Mouse (Mus musculus): ENCODE measurements around the gene Tead1. TPM values are rescaled to one million over a fixed set of nuclear protein-coding genes. Genes with fewer than 3 reads are reported as not detected.
"Not testable (repeated sequence)": the region's sequence is repeated elsewhere in the genome, so short reads cannot be mapped to it uniquely, and the experiment has no call there.

The Tead1 gene
- polyA plus RNA-seq, 1 experiment from 2014 or later = 18.1 TPM

DNA sequence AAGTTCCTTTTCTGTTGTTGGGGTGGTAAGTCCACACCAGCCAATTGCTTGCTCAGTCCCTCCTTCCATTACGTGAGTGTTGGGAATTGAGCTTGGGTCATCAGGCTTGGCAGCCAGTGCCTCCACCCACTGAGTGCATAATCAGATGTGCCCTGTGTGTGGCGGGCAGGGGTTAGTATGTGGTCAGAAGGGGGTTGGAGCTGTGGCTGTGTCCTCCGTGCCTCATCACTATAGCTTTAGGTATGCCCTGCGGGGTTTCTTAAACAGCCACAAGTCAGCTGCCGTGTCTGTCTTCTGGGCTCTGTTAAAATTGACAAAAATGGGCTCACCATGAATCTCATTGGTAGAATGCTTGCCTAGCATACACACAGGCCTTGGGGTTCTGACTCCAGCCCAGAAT lies 227.7 kb downstream of the Tead1 start:
- Histone ChIP-seq H3K27ac (no peak overlapping the region), H3K4me3 (no peak overlapping the region), H3K4me1 (0 out of 2 replicates have a peak, but pooled peaks cover 4% of the 10 kb centered on the region), H3K27me3 (ENCODE audit: poor library complexity, severe bottlenecking) (no peaks in the 10 kb centered on the region), H3K9me3 (no peaks in the 10 kb centered on the region), H3K36me3 (replicated peaks) (peaks cover 30% of the 10 kb centered on the region)
- WGBS = 88% methylated on average over 5 of the region's 5 CpGs
- DNase-seq (ENCODE audit: extremely low spot score, low spot score) = no peak

DNA sequence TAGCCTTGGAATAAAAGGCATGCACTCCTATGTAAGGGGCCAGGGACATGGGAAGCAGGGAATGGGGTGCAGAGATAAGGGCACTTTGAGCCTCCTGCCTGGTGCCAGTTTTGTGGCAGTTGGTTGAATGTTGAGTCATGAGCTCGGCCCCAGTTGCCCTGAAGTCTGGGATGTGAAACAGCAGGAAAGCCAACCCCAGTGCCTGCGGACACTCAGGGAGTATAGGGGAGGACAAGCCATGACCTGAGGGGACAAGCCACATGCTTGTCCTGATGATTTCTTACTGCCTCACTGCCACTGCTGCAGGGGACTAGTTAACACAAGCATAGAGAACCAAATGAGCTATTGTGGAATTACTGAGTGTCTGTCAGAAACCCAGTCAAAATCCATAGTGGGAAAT lies 228.3 kb downstream of the Tead1 start:
- H3K27me3 ChIP-seq (ENCODE audit: poor library complexity, severe bottlenecking) = no peaks in the 10 kb centered on the region
- H3K9me3 ChIP-seq = no peaks in the 10 kb centered on the region
- 0 out of 2 replicates have a peak, but pooled peaks cover 4% of the 10 kb centered on the region for H3K4me1 ChIP-seq
- H3K27ac ChIP-seq = no peak overlapping the region
- no peak for DNase-seq (ENCODE audit: extremely low spot score, low spot score)
- WGBS = 77% methylated on average over 2 of the region's 2 CpGs
- peaks cover 24% of the 10 kb centered on the region for H3K36me3 ChIP-seq (replicated peaks)
- H3K4me3 ChIP-seq = no peak overlapping the region

DNA sequence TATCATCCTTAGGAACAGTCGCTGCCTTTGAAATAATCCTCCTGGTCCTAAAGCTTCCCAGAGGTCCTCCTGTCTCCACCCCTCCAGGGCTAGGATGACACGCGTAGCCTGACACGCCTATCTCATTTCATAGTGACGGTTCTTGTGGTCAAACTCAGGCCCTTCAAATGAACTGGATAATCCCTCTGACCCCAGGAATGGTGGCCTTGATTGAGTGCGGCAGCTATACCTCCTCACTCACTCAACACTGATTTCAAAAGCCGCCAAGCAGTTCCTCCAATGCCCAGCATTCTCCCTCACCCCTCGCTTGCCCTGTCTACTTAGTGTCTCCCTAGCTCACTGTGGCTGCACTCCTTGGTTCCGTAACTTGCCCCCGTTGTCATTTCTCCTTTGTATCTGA lies 230.0 kb downstream of the Tead1 start:
- H3K4me3 ChIP-seq = no peak overlapping the region
- H3K9me3 ChIP-seq = no peaks in the 10 kb centered on the region
- no peak overlapping the region for H3K27ac ChIP-seq
- no peaks in the 10 kb centered on the region for H3K27me3 ChIP-seq (ENCODE audit: poor library complexity, severe bottlenecking)
- peaks cover 7% of the 10 kb centered on the region for H3K36me3 ChIP-seq (replicated peaks)
- H3K4me1 ChIP-seq = 0 out of 2 replicates have a peak, but pooled peaks cover 4% of the 10 kb centered on the region
- DNase-seq (ENCODE audit: extremely low spot score, low spot score) = no peak
- WGBS = 91% methylated on average over 10 of the region's 10 CpGs

DNA sequence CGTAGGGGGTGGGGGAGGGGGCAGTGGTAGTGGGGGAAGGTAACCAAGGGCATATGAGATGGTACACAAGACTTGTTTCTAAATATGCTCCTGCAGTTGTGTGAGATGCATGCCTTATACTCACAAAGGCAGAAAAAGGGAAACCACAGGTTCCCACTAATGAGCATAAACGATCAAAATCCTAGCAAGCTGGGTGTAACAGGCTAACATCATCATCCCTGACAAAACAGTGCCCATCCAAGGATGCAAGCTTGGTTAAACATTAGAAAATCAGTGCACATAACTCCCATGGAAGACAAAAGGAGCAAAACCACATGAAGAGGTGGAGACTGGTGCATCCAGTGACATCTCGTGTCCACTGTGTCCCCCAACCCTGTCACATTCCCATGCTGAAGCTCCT lies 233.9 kb downstream of the Tead1 start:
- no peak overlapping the region for H3K4me3 ChIP-seq
- DNase-seq (ENCODE audit: extremely low spot score, low spot score) = no peak
- H3K36me3 ChIP-seq (replicated peaks) = no peaks in the 10 kb centered on the region
- H3K27me3 ChIP-seq (ENCODE audit: poor library complexity, severe bottlenecking) = no peaks in the 10 kb centered on the region
- no peaks in the 10 kb centered on the region for H3K9me3 ChIP-seq
- no peak overlapping the region for H3K27ac ChIP-seq
- WGBS = 86% methylated on average over 3 of the region's 3 CpGs
- H3K4me1 ChIP-seq = peaks cover 26% of the 10 kb centered on the region

DNA sequence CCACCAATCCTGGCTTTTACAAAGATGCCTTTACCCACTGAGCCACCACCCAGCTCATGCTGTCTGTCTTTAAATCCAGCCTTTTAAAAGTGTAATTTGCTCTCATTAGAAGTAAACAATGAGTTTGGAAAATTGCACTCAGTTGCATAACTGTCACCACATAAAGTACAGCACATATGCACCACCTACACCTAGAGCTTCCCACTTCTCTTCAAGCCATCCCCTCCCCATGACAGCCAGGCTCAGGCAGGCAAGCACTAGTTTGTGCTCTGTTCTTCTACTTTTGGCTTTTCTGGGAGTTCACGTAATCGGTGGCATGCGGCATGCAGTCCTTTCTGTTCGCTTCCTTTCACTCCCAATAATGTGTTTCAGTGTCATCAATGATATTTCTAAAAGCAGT lies 236.5 kb downstream of the Tead1 start:
- Histone ChIP-seq H3K27me3 (ENCODE audit: poor library complexity, severe bottlenecking) (0 out of 2 replicates have a peak, but pooled peaks cover 5% of the 10 kb centered on the region), H3K27ac (no peak overlapping the region), H3K4me1 (peaks cover 32% of the 10 kb centered on the region), H3K36me3 (replicated peaks) (no peaks in the 10 kb centered on the region), H3K9me3 (no peaks in the 10 kb centered on the region), H3K4me3 (no peak overlapping the region)
- no peak for DNase-seq (ENCODE audit: extremely low spot score, low spot score)
- WGBS = 94% methylated on average over 4 of the region's 4 CpGs

DNA sequence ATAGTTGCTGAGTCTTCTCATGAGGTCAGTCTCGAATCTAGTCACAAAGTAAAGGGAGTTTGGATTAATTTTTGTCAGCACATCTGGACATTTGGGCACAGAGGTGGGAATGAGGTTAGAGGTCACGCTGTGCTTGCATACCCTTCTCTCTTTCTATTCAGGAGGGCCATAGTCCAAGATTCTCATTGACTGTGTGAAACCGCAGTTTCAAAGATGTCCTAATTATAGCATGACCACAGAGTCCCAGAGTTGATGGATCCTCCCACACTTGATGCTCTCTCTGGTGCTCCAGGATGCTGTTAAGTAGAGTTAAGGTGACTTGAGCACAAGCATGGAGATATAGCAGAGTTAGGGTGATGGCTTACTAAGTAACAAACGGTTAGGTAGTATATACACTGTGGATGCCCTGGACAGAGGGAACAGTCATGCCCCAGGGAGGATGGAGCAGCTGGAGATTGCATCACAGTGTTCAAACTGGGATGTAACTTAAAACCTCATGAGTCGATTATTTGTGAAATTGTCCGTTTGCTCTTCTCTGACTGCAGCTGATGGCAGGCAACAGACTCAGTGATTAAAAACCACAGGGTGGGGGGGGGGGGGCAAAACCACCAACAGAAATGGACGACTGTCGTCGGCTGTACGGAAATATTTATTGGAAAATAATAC lies 238.6 kb downstream of the Tead1 start:
- WGBS = 76% methylated on average over 10 of the region's 10 CpGs

DNA sequence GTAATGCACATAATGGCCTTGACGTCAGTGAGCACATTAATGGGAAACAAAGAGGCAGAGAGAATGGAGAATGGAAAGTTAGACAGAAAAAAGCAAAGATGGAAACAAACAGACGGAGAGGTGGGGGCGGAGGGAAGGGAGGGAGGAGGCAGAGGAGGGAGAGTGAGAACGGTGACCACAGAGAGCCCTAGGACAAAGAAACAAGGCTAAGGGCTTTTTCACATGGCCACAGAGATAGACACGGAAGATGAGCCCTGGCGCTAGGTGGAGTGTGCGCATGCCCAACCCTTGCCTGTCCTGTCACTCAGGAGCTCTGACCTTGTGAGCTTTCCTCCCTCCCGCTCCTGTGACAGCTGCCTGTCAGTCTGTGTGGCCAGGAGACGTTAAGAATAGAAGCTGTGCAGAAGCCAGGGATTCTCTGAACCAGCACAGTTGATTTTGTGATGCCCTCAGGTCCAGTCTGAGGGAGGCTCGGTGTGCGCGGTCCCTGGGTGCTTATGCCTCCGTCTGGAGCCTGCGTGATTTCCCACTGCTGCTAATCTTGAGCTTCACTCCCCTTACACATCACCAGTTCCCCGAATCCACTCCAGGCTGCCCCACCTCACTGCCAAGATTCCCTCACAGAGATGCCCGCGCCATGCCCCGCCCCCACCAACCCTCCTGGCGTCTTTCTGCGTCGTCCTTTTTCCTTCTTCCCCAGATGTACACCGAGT lies 239.3 kb downstream of the Tead1 start:
- no peak for DNase-seq (ENCODE audit: extremely low spot score, low spot score)
- WGBS = 67% methylated on average over 22 of the region's 22 CpGs
- peaks cover 13% of the 10 kb centered on the region for H3K27me3 ChIP-seq (ENCODE audit: poor library complexity, severe bottlenecking)
- no peak overlapping the region for H3K4me3 ChIP-seq
- no peaks in the 10 kb centered on the region for H3K36me3 ChIP-seq (replicated peaks)
- peak overlapping the region; percentile 53; the same call in 1 of the 2 replicates for H3K27ac ChIP-seq
- H3K4me1 ChIP-seq = peaks cover 46% of the 10 kb centered on the region
- H3K9me3 ChIP-seq = no peaks in the 10 kb centered on the region

More for the DNA sequence above, 238.6 kb downstream of the Tead1 start:
- DNase-seq (ENCODE audit: extremely low spot score, low spot score) = no peak
- Histone ChIP-seq H3K4me1 (peaks cover 39% of the 10 kb centered on the region), H3K27me3 (ENCODE audit: poor library complexity, severe bottlenecking) (peaks cover 13% of the 10 kb centered on the region), H3K27ac (no peak overlapping the region), H3K36me3 (replicated peaks) (no peaks in the 10 kb centered on the region), H3K9me3 (no peaks in the 10 kb centered on the region), H3K4me3 (no peak overlapping the region)

DNA sequence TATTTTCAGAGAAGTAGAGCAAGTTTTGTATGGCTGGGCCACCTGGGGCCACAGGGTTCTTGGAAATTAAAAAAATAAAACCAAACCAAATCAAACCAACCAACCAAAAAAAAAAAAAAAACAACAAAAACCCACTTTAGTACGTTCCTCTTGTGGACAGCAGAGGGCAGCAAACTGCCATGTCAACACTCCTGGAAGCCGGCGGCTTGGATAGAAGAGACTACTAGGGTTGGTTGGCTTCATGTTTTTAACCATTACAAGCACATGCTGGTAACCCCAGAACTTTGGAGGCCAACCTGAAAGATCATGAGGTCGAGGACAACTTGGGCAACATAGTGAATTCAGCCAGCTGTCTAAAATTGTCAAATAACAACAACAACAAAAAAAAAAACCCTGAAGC lies 240.7 kb downstream of the Tead1 start:
- Histone ChIP-seq H3K36me3 (replicated peaks) (no peaks in the 10 kb centered on the region), H3K9me3 (no peaks in the 10 kb centered on the region), H3K4me3 (no peak overlapping the region), H3K27ac (no peak overlapping the region), H3K27me3 (ENCODE audit: poor library complexity, severe bottlenecking) (peaks cover 27% of the 10 kb centered on the region), H3K4me1 (peaks cover 60% of the 10 kb centered on the region)
- peak; percentile 62 for DNase-seq (ENCODE audit: extremely low spot score, low spot score)
- WGBS = 5% methylated on average over 4 of the region's 4 CpGs

DNA sequence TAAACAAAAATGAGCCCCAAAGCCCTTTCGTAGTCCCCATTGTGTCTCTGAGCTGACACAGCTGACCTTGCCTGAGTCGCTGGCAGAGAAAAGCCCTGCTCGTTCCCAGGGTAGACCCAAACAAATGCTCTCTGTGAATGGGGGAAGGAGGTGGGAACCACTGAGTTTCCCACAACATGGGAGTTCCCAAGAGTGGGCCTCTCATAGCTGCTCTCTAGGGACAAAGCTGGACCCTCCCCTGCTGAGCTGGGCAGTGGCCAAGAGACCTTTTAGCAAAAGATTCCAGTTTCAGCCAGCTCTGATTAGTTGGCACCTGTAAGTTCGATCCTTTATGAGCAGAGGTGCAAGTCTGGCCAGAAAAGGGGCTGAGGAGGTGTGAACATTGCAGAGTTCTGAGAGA lies 243.7 kb downstream of the Tead1 start:
- no peak for DNase-seq (ENCODE audit: extremely low spot score, low spot score)
- no peaks in the 10 kb centered on the region for H3K36me3 ChIP-seq (replicated peaks)
- H3K27ac ChIP-seq = peak overlapping the region; percentile 1
- peaks cover 34% of the 10 kb centered on the region for H3K27me3 ChIP-seq (ENCODE audit: poor library complexity, severe bottlenecking)
- 37% methylated on average over 4 of the region's 4 CpGs for WGBS
- peaks cover 49% of the 10 kb centered on the region for H3K4me1 ChIP-seq
- H3K9me3 ChIP-seq = no peaks in the 10 kb centered on the region
- H3K4me3 ChIP-seq = no peak overlapping the region

DNA sequence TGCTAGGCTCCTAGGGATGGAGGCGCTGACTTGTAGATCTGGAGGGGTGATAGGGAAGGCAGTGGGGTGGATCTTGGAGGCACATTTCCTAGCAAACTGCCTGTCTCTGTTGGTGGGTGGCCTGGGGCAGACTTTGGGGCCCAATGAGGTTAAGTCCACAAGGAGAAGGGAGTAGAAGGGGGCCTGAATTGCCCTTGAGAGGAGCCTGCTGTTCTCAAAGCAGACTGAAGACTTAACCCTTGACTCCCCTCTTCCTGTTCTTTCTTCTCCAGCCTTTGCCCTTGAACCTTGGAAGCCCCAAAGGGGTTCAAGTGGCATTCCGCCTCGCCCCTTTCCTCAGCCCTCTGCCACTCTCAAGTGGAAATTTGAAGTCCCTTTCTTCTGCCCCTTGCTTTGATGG lies 244.6 kb downstream of the Tead1 start:
- Histone ChIP-seq H3K27ac (no peak overlapping the region), H3K27me3 (ENCODE audit: poor library complexity, severe bottlenecking) (peaks cover 33% of the 10 kb centered on the region), H3K36me3 (replicated peaks) (no peaks in the 10 kb centered on the region), H3K4me1 (peaks cover 40% of the 10 kb centered on the region), H3K9me3 (no peaks in the 10 kb centered on the region), H3K4me3 (no peak overlapping the region)
- no peak for DNase-seq (ENCODE audit: extremely low spot score, low spot score)
- 87% methylated on average over 3 of the region's 3 CpGs for WGBS

DNA sequence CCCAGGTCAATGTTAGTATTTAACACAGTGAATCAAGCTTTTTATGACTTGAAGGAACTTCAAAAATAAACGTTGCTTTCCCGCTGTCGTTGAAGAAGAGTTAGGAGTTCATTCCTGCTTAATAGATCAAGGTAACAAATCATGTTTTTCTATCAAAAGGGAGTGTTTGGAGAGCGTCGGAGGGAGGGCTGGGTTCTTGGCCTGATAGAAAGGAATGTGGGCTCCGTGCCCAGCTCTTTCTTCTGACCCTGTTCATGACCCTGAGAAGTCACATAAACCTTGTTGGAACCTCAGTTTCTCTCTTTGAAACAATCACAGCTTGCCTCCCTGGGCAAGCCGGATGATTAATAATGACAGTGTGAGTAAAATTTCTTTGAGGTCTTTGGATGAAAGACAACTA lies 251.6 kb downstream of the Tead1 start:
- Histone ChIP-seq H3K4me1 (peaks cover 10% of the 10 kb centered on the region), H3K4me3 (no peak overlapping the region), H3K27ac (no peak overlapping the region), H3K9me3 (no peaks in the 10 kb centered on the region), H3K36me3 (replicated peaks) (no peaks in the 10 kb centered on the region), H3K27me3 (ENCODE audit: poor library complexity, severe bottlenecking) (peaks cover 4% of the 10 kb centered on the region; the same call in 1 of the 2 replicates)
- WGBS = 81% methylated on average over 7 of the region's 7 CpGs
- DNase-seq (ENCODE audit: extremely low spot score, low spot score) = no peak

DNA sequence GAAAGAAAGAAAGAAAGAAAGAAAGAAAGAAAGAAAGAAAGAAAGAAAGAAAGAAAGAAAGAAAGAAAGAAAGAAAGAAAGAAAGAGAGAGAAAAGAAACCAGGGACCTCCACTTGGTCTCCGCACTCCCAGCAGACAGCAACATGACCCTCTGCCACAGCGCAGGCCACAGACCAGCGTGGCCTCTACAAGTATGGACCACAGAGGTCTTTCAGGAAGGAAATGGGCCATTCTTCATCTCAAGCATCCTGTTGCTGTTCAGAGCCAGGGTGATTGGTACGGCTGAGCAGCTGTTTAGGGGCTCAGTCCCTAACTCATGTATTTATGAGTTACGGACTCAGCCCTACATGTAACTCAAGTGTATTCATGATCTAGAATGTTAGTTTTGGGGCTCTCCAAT lies 256.8 kb downstream of the Tead1 start:
- DNase-seq (ENCODE audit: extremely low spot score, low spot score); H3K4me1 ChIP-seq; H3K27ac ChIP-seq; H3K27me3 ChIP-seq (ENCODE audit: poor library complexity, severe bottlenecking); H3K9me3 ChIP-seq; H3K4me3 ChIP-seq; H3K36me3 ChIP-seq (replicated peaks): not testable (repeated sequence)
- WGBS = 87% methylated on average over 5 of the region's 5 CpGs

DNA sequence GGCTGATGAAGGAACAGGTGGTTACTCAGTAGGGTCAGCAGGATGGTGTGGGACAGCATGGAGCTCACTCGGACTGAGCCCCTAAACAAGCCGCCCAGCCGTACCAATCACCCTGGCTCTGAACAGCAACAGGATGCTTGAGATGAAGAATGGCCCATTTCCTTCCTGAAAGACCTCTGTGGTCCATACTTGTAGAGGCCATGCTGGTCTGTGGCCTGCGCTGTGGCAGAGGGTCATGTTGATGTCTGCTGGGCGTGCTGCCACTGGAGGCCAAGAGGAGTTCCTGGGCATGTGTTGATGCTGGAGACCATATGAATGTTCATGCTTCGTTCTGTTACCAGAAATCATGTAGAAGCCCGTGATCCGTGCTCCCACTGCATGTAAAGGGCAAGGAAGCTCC lies 258.0 kb downstream of the Tead1 start:
- DNase-seq (ENCODE audit: extremely low spot score, low spot score) = no peak
- Histone ChIP-seq H3K36me3 (replicated peaks) (no peaks in the 10 kb centered on the region), H3K9me3 (no peaks in the 10 kb centered on the region), H3K4me3 (no peak overlapping the region), H3K4me1 (no peaks in the 10 kb centered on the region; the same call in 1 of the 2 replicates), H3K27ac (no peak overlapping the region), H3K27me3 (ENCODE audit: poor library complexity, severe bottlenecking) (no peaks in the 10 kb centered on the region)
- 92% methylated on average over 8 of the region's 8 CpGs for WGBS

All from forebrain, embryonic 10.5 days (tissue).